Mouse (Mus musculus) forebrain, embryonic 15.5 days (tissue): ENCODE results near the gene Piwil1. TPM values are rescaled to one million over a fixed set of nuclear protein-coding genes. Genes with fewer than 3 reads are reported as not detected.

Source experiments
- ATAC-seq: fragments of 200-750 bp; cut with Nextera tagmentation; replicated peaks from 2 replicates; pipeline ENCODE4 v1.8.0; 2017; ENCODE audit warnings: mild to moderate bottlenecking, moderate TSS enrichment, moderate library complexity
- H3K27ac ChIP-seq: fragments of 300-500 bp; sonication (generic); replicated peaks from 2 replicates; pipeline ENCODE4 v1.5.1; 2015; ENCODE audit warnings: mild to moderate bottlenecking, inconsistent platforms
- H3K27me3 ChIP-seq: fragments of 300-500 bp; sonication (generic); 2 replicates; pipeline ENCODE4 v1.6.1; 2015; ENCODE audit warnings: inconsistent platforms
- H3K36me3 ChIP-seq: fragments of 300-500 bp; sonication (generic); 2 replicates; pipeline ENCODE4 v1.6.1; 2015; ENCODE audit warnings: mild to moderate bottlenecking, inconsistent platforms
- H3K4me1 ChIP-seq: fragments of 300-500 bp; sonication (generic); 2 replicates; pipeline ENCODE4 v1.6.1; 2015; ENCODE audit warnings: inconsistent platforms
- H3K4me2 ChIP-seq: fragments of 300-500 bp; sonication (generic); replicated peaks from 2 replicates; pipeline ENCODE4 v1.6.1; 2015; ENCODE audit warnings: mild to moderate bottlenecking, inconsistent platforms
- H3K4me3 ChIP-seq: fragments of 300-500 bp; sonication (generic); 2 replicates; pipeline ENCODE4 v1.5.1; 2015; ENCODE audit warnings: mild to moderate bottlenecking, inconsistent platforms
- H3K9ac ChIP-seq: fragments of 300-500 bp; sonication (generic); replicated peaks from 2 replicates; pipeline ENCODE4 v1.6.1; 2015; ENCODE audit warnings: mild to moderate bottlenecking, inconsistent platforms
- H3K9me3 ChIP-seq: fragments of 300-500 bp; sonication (generic); 2 replicates; pipeline ENCODE4 v1.6.1; 2016; ENCODE audit warnings: inconsistent platforms
- WGBS: fragments of 180-500 bp; shearing (Covaris S2); methylation state at CpG from one replicate; pipeline ENCODE4 v1.1.7; 2015; ENCODE audit warnings: mixed read lengths; 5-methylcytosine and 5-hydroxymethylcytosine counted together
- polyA plus RNA-seq: library from polyadenylated mRNA; unstranded; fragments of >200 nt; fragmentation: Nextera tagmentation; extraction: Ambion mirVana; gene quantifications from 2 replicates; pipeline ENCODE4 v1.2.1, GENCODE M21; 2015

Piwil1 gene
- polyA plus RNA-seq, 1 experiment from 2014 or later: 0.14 TPM

- H3K4me2 ChIP-seq: no peak overlapping the region
- no peak overlapping the region for H3K27ac ChIP-seq
- H3K27me3 ChIP-seq: no peaks in the 10 kb centered on the region
- H3K4me3 ChIP-seq: no peak overlapping the region
- H3K4me1 ChIP-seq: no peaks in the 10 kb centered on the region
- no peak overlapping the region for H3K9ac ChIP-seq
- no peak for ATAC-seq
- no peaks in the 10 kb centered on the region for H3K36me3 ChIP-seq
- 7% methylated on average over 10 of the region's 10 CpGs for WGBS
- H3K9me3 ChIP-seq: no peaks in the 10 kb centered on the region
Measured at GRCm38 (mm10) chr5:128769026-128769631, 66.8 kb downstream of the Piwil1 start.

GRCm38 (mm10) chr5:128776386-128776785 is 74.1 kb downstream of the Piwil1 start:
- ATAC-seq: no peak
- H3K9ac ChIP-seq: no peak overlapping the region
- WGBS: 78% methylated on average over 2 of the region's 2 CpGs

GRCm38 (mm10) chr5:128781621-128782020 is 79.3 kb downstream of the Piwil1 start:
- Histone ChIP-seq H3K9me3 (no peaks in the 10 kb centered on the region), H3K4me1 (no peaks in the 10 kb centered on the region), H3K36me3 (no peaks in the 10 kb centered on the region), H3K4me3 (no peak overlapping the region), H3K9ac (no peak overlapping the region), H3K4me2 (no peak overlapping the region), H3K27me3 (no peaks in the 10 kb centered on the region), H3K27ac (no peak overlapping the region)
- no peak for ATAC-seq
- 76% methylated on average over 22 of the region's 22 CpGs for WGBS

More at GRCm38 (mm10) chr5:128776386-128776785, 74.1 kb downstream of the Piwil1 start:
- Histone ChIP-seq H3K4me3 (no peak overlapping the region), H3K27ac (no peak overlapping the region), H3K36me3 (no peaks in the 10 kb centered on the region), H3K9me3 (no peaks in the 10 kb centered on the region), H3K4me2 (no peak overlapping the region), H3K4me1 (no peaks in the 10 kb centered on the region), H3K27me3 (no peaks in the 10 kb centered on the region)

GRCm38 (mm10) chr5:128800592-128800991 is 98.3 kb downstream of the Piwil1 start:
- ATAC-seq: no peak

More at GRCm38 (mm10) chr5:128800592-128800991, 98.3 kb downstream of the Piwil1 start:
- Histone ChIP-seq H3K9me3 (no peaks in the 10 kb centered on the region), H3K36me3 (peaks cover 5% of the 10 kb centered on the region; the same call in 1 of the 2 replicates), H3K4me3 (no peak overlapping the region), H3K4me2 (no peak overlapping the region), H3K27ac (no peak overlapping the region), H3K27me3 (no peaks in the 10 kb centered on the region), H3K9ac (no peak overlapping the region), H3K4me1 (no peaks in the 10 kb centered on the region)
- WGBS: 92% methylated on average over 5 of the region's 5 CpGs

Other genes with a start within 250 kb of the Piwil1 start
- 0.64 and 1.1 TPM in 2 replicates for gene Fzd10, start 101.7 kb upstream of the Piwil1 start, polyA plus RNA-seq